Mouse (Mus musculus) liver, postnatal 0 days (tissue): ENCODE data around the gene Efna5.

Experiments used
- CTCF ChIP-seq: sonication (generic); IDR thresholded peaks from 2 replicates; pipeline ENCODE4 v1.5.1; 2016; ENCODE audit warnings: antibody characterized with exemption, low read depth
- EP300 ChIP-seq: IDR thresholded peaks from 2 replicates; pipeline ENCODE4 v1.6.1; 2016; ENCODE audit warnings: antibody characterized with exemption, low read depth, mild to moderate bottlenecking

DNA sequence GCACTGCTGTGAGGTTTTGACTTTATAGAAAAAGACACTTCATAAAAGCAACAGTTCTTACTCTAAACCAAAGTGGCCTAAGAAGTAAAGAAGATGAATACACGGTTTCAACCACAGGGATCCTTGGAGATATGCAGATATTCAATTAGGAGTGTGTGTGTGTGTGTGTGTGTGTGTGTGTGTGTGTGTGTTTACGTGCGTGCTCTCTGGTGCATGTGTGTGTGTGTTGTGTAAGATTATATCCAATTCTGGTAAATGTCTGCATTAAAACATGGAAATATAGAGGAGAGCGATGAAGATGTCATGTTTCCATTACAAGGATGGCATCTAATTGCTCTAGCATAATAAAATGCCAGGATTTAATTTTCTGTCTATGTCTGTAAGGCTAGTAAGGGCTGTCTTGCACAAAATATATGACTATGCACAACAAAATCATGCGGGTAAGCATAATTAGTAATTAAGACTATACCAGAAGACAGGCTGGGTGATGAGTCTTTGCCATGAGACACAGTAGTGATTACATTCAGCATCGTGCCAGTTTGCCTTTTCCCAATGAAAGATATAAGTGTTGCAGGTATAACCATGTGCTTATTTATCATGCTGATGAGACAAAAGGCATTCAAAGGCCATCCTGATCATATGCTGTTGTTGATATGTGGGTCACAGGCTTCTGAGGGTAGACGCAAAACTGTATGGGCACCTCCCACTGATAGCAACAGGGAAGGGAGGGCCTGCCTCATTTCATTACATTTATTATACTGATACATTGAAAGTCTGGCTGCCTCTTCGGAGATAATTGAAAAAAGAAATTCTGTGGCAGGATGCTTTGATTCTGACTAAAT is 256.1 kb downstream of the Efna5 start:
- no peak for TF ChIP-seq EP300
- no peak for TF ChIP-seq CTCF
